Mouse (Mus musculus) hindbrain, embryonic 16.5 days (tissue): ENCODE data around the gene Ccdc24. TPM values are rescaled to one million over a fixed set of nuclear protein-coding genes. Genes with fewer than 3 reads are reported as not detected.

Experiments
- ATAC-seq: fragments of 200-750 bp; cut with Nextera tagmentation; 2 replicates; pipeline ENCODE4 v1.8.0; 2017; ENCODE audit warnings: moderate TSS enrichment, moderate library complexity
- H3K27ac ChIP-seq: fragments of 300-500 bp; sonication (generic); 2 replicates; pipeline ENCODE4 v1.5.1; 2014; ENCODE audit warnings: low read depth, mild to moderate bottlenecking, control low read depth, low read length, moderate library complexity
- H3K27me3 ChIP-seq: fragments of 300-500 bp; sonication (generic); replicated peaks from 2 replicates; pipeline ENCODE4 v1.6.1; 2014; ENCODE audit warnings: low read length; ENCODE audit not compliant: control insufficient read depth, insufficient read depth
- H3K36me3 ChIP-seq: fragments of 300-500 bp; sonication (generic); 2 replicates; pipeline ENCODE4 v1.6.1; 2014; ENCODE audit warnings: mild to moderate bottlenecking, low read length, moderate library complexity, mixed read lengths; ENCODE audit not compliant: control insufficient read depth, insufficient read depth
- H3K4me1 ChIP-seq: fragments of 300-500 bp; sonication (generic); 2 replicates; pipeline ENCODE4 v1.6.1; 2014; ENCODE audit warnings: low read depth, low read length; ENCODE audit not compliant: control insufficient read depth, insufficient read depth
- H3K4me2 ChIP-seq: fragments of 300-500 bp; sonication (generic); 2 replicates; pipeline ENCODE4 v1.6.1; 2014; ENCODE audit warnings: mild to moderate bottlenecking, low read length, control low read depth, moderate library complexity
- H3K4me3 ChIP-seq: fragments of 300-500 bp; sonication (generic); 2 replicates; pipeline ENCODE4 v1.5.1; 2014; ENCODE audit warnings: mild to moderate bottlenecking, low read length, control low read depth, moderate library complexity
- H3K9ac ChIP-seq: fragments of 300-500 bp; sonication (generic); 2 replicates; pipeline ENCODE4 v1.6.1; 2014; ENCODE audit warnings: low read depth, mild to moderate bottlenecking, control low read depth, low read length, moderate library complexity
- H3K9me3 ChIP-seq: fragments of 300-500 bp; sonication (generic); 2 replicates; pipeline ENCODE4 v1.6.1; 2014; ENCODE audit warnings: mild to moderate bottlenecking, low read length, moderate library complexity; ENCODE audit not compliant: control insufficient read depth
- WGBS: fragments of 180-500 bp; shearing (Covaris S2); extraction: QIAGEN DNeasy Blood & Tissue Kit; methylation state at CpG from one replicate; pipeline ENCODE4 v1.1.7; 2014; 5-methylcytosine and 5-hydroxymethylcytosine counted together
- polyA plus RNA-seq: library from polyadenylated mRNA; unstranded; fragments of >200 nt; fragmentation: Nextera tagmentation; extraction: Ambion mirVana; gene quantifications from 2 replicates; pipeline ENCODE4 v1.2.1, GENCODE M21; 2015

Ccdc24 gene
- polyA plus RNA-seq, 1 experiment from 2014 or later = 2.2 TPM

DNA sequence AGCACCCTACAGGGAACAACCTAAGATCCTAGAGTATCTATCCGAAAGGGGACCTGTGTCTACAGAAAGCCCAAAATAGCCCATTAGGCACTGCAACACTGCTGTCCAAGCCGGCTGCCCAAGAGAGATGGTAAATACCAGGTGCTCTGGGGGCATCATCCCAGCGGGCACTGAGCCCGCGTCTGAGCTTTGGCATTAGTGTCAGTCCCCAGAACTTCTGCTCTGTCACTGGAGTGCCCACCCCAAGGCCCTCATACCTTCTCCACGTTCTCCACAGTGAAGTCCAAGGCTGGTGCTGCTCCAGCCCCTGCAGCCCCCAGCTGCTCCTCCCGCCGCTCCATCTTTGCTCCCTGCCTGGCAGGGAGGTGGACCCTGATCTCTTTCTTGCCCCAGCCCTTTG is 41.7 kb upstream of the Ccdc24 start:
- no peak overlapping the region for H3K27ac ChIP-seq
- WGBS = 14% methylated on average over 8 of the region's 8 CpGs

DNA sequence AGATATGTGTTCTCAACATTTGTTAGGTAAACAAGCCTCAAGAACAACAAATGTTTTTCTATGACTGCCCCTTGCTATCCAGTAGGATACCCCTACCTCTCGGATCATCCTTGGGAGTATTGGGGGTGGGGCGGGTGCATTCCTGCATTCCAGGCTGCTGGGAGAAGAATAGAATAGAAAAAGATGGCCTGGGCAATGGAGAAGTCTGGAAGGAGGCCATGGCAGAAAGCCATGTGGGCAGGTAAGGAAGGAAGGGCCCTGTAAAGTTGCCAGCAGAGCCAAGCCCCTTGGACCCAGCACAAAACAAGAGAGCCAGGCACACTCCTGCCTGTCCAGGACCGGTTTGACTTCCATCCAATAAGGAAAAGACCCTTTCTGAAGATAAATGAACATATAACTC is 41.1 kb upstream of the Ccdc24 start:
- Histone ChIP-seq H3K27ac (no peak overlapping the region), H3K27me3 (no peaks in the 10 kb centered on the region), H3K9me3 (no peaks in the 10 kb centered on the region), H3K4me1 (peaks cover 53% of the 10 kb centered on the region), H3K36me3 (peaks cover 6% of the 10 kb centered on the region; the same call in 1 of the 2 replicates), H3K4me3 (peak overlapping the region; percentile 59), H3K4me2 (peak overlapping the region; percentile 83), H3K9ac (peak overlapping the region; percentile 80)
- no peak for ATAC-seq
- WGBS = 32% methylated on average over 3 of the region's 3 CpGs

More for the DNA sequence above, 41.7 kb upstream of the Ccdc24 start:
- peaks cover 6% of the 10 kb centered on the region; the same call in 1 of the 2 replicates for H3K36me3 ChIP-seq
- no peaks in the 10 kb centered on the region for H3K9me3 ChIP-seq
- peak overlapping the region; percentile 80 for H3K9ac ChIP-seq
- peak; percentile 1; the same call in 1 of the 2 replicates for ATAC-seq
- H3K27me3 ChIP-seq = no peaks in the 10 kb centered on the region
- peaks cover 47% of the 10 kb centered on the region for H3K4me1 ChIP-seq
- peak overlapping the region; percentile 59 for H3K4me3 ChIP-seq
- peak overlapping the region; percentile 83 for H3K4me2 ChIP-seq

DNA sequence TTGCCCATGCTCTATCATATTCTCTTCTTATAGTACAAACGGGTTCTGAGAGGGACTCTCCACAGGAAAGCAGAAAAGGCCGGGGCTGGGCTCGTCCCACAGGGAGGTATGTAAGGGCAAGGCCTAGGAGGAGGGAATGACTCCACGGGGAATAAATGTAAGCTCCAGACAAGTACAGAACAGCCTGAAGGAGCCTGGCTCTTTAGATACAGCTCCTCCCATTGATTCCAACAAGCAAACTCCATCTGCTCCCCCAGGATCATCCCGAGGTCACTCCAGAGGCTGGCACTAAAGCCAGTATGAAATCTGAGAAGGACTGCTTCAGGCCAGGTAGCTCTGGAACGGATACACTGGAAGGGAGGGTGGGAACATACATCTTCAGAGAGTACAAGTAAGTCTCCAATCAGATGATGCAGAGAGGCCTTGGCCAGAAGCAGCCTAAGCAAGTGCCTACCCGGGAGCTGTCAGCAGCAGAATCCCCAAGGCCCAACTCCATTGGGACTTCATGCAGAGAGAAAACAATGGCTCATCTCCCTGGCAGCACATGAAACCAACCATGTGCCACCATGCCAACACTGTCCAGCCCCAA is 40.4 kb upstream of the Ccdc24 start:
- no peak overlapping the region for H3K27ac ChIP-seq
- no peaks in the 10 kb centered on the region for H3K27me3 ChIP-seq
- H3K4me2 ChIP-seq = peak overlapping the region; percentile 83
- ATAC-seq = no peak
- WGBS = 57% methylated on average over 7 of the region's 7 CpGs
- H3K9ac ChIP-seq = peak overlapping the region; percentile 15; the same call in 1 of the 2 replicates
- peak overlapping the region; percentile 59 for H3K4me3 ChIP-seq
- H3K9me3 ChIP-seq = no peaks in the 10 kb centered on the region
- H3K36me3 ChIP-seq = peaks cover 6% of the 10 kb centered on the region; the same call in 1 of the 2 replicates
- H3K4me1 ChIP-seq = peaks cover 59% of the 10 kb centered on the region

DNA sequence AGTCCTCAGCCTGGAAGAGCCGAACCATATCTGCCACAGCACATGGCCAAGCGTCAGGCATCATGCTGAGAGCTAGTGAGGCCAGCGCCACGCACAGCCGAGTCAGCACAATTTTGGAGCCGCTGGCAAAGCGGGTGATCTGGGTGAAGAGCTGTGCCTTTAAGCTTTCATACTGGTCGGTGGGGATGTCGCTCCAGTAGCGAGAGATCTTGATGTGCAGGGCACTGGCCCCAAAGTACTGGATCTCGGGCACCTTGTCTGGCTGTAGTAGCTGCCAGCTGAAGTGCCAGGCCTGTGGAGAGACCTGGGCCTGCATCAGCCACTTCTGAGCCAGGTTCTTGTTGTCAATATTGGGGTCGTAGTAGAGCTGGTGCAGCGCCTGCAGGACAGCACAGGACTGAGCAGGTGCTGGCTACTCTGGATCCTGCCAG is 39.8 kb upstream of the Ccdc24 start:
- Histone ChIP-seq H3K4me1 (peaks cover 62% of the 10 kb centered on the region), H3K9ac (peak overlapping the region; percentile 15; the same call in 1 of the 2 replicates), H3K9me3 (no peaks in the 10 kb centered on the region), H3K4me2 (peak overlapping the region; percentile 83; the same call in 1 of the 2 replicates), H3K4me3 (no peak overlapping the region), H3K27me3 (no peaks in the 10 kb centered on the region), H3K36me3 (peaks cover 6% of the 10 kb centered on the region; the same call in 1 of the 2 replicates), H3K27ac (no peak overlapping the region)
- 84% methylated on average over 13 of the region's 13 CpGs for WGBS
- ATAC-seq = no peak

DNA sequence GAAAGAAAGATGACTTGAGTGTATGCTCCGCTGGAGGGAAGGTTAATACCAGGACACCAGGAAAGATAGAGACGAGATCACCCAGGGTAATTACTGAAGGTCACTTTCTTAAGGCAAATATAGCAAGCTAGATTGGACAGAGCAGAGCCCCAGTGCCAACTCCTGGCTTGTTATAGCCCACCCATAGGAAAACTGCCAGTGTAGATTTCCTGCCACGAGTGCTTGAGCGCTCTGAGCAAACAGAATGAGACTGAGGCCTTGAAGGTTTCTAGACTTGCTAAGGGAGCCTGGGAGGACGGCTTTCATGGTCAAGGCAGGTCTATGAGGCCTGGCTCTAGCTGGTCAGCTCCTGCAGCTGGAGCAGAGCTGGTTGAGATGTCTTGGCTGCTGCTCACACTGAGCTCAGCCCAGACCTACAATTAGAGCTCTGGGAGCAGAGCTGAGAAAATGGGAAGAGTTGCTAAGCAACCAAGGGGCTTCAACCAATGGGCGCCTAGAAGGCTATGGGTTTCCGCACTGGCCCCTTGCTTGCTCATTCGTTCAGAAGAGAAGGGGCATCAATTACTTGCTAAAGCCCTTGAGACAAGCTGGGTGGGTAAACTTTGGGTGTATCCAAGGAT is 36.6 kb upstream of the Ccdc24 start:
- peak overlapping the region; percentile 2; the same call in 1 of the 2 replicates for H3K9ac ChIP-seq
- no peaks in the 10 kb centered on the region for H3K27me3 ChIP-seq
- no peaks in the 10 kb centered on the region for H3K9me3 ChIP-seq
- peak overlapping the region; percentile 44 for H3K27ac ChIP-seq
- H3K4me3 ChIP-seq = peak overlapping the region; percentile 12; the same call in 1 of the 2 replicates
- H3K36me3 ChIP-seq = peaks cover 15% of the 10 kb centered on the region
- 34% methylated on average over 8 of the region's 8 CpGs for WGBS
- H3K4me1 ChIP-seq = peaks cover 53% of the 10 kb centered on the region
- peak overlapping the region; percentile 35 for H3K4me2 ChIP-seq
- ATAC-seq = peak; percentile 88

DNA sequence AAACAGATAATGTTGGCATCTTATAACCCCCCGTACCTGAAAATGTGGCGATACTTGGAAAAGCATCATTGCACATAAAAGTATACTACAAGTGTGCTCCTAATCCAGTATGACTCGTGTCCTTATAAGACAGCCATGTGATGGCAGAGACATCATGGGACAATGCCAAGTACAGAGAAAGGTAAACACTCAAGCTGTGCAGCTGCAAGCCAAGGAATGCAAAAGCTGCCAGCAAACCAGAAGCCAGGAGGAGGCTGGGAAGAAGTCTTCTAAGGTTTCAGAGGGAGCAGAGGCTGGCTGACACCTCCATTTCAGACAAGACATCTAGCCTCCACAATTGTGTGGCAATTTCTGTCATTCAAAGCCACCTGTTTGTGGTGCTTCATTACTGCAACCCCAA is 33.8 kb upstream of the Ccdc24 start:
- Histone ChIP-seq H3K27ac (no peak overlapping the region), H3K9ac (no peak overlapping the region), H3K4me3 (no peak overlapping the region), H3K9me3 (no peaks in the 10 kb centered on the region), H3K27me3 (no peaks in the 10 kb centered on the region), H3K36me3 (peaks cover 34% of the 10 kb centered on the region), H3K4me2 (no peak overlapping the region), H3K4me1 (peaks cover 30% of the 10 kb centered on the region)
- ATAC-seq = no peak
- WGBS = 88% methylated on average over 3 of the region's 3 CpGs

DNA sequence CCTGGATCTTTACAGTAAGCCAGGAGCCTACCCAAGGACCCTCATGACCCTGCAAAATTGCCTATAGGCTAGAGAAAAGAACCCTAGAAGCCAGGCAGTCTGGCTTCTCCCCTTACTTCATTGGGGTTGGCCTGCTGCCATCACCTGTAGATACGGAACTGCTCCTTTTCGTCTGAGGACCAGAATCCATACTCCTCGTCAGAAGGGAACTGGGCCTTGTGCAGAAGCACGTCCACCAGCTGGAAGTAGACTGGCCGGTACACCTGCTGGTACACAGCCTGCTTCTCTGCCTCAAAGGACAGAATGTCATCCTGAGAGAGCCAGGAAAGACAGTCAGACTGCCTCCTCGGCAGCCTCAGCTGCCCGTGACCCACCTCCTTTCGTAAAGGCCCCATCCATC is 32.4 kb upstream of the Ccdc24 start:
- Histone ChIP-seq H3K9me3 (no peaks in the 10 kb centered on the region), H3K36me3 (peaks cover 48% of the 10 kb centered on the region), H3K4me2 (no peak overlapping the region), H3K27ac (no peak overlapping the region), H3K4me3 (no peak overlapping the region), H3K9ac (no peak overlapping the region), H3K4me1 (peaks cover 23% of the 10 kb centered on the region), H3K27me3 (no peaks in the 10 kb centered on the region)
- 87% methylated on average over 8 of the region's 8 CpGs for WGBS
- no peak for ATAC-seq

DNA sequence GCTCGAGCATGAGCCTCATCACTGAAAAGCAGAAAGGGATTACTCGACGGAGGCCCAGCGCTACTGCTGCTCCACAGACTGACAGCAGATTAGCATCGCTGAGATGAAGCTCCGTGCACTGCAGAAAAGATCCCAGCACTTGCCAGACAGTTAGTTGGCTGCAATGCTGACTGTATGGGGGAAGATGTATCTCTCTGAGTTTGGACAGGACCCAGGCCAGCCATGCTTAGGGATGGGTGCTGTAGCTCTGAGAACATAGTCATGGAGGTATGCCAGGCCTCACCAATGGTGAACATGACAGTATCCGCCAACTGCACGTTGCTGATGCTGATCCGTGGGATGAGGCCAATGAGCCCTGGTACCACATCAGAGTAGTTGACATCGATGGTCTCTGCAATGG is 31.7 kb upstream of the Ccdc24 start:
- Histone ChIP-seq H3K27me3 (no peaks in the 10 kb centered on the region), H3K27ac (no peak overlapping the region), H3K4me2 (no peak overlapping the region), H3K9ac (no peak overlapping the region), H3K4me1 (peaks cover 16% of the 10 kb centered on the region), H3K4me3 (no peak overlapping the region), H3K9me3 (no peaks in the 10 kb centered on the region), H3K36me3 (peaks cover 48% of the 10 kb centered on the region)
- no peak for ATAC-seq
- WGBS = 92% methylated on average over 10 of the region's 10 CpGs

DNA sequence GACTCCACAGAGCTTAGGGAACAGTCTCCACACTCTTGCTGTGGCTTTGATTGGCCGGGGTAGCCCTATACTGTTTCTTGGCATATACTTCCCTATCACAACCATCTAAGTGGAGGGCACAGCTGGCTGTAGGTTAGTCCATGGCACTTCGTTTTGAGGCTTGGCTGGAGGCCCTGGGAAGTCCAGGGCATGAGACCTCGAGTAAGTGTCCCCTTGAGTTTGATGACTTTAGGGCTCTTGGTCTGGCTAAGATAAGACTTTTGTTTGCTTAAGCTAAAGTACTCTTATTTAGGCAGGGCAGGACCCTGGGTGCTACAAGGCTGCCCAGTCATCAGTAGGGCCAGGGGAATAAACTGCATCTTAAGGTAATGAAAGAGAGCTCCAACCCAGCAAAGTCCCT is 25.8 kb upstream of the Ccdc24 start:
- no peak overlapping the region for H3K4me2 ChIP-seq
- H3K4me1 ChIP-seq = no peaks in the 10 kb centered on the region
- no peak overlapping the region for H3K9ac ChIP-seq
- H3K36me3 ChIP-seq = peaks cover 51% of the 10 kb centered on the region
- no peak overlapping the region for H3K4me3 ChIP-seq
- no peaks in the 10 kb centered on the region for H3K9me3 ChIP-seq
- no peak for ATAC-seq
- H3K27ac ChIP-seq = no peak overlapping the region
- WGBS = 93% methylated on average over 3 of the region's 3 CpGs
- no peaks in the 10 kb centered on the region for H3K27me3 ChIP-seq
